Mouse (Mus musculus) E14TG2a.4 (cell line): ENCODE results near the gene Cdc37.
A peak's percentile ranks its signal among the peaks of the same experiment; 100 is the strongest.

Experiments used
- H3K27me3 ChIP-seq: 2 replicates; pipeline ENCODE4 v1.6.1; 2014; ENCODE audit warnings: low read length, control low read depth; ENCODE audit not compliant: insufficient read depth
- H3K36me3 ChIP-seq: 2 replicates; pipeline ENCODE4 v1.6.1; 2014; ENCODE audit warnings: low read length, control low read depth; ENCODE audit not compliant: insufficient read depth
- H3K4me1 ChIP-seq: replicated peaks from 2 replicates; pipeline ENCODE4 v1.6.1; 2014; ENCODE audit warnings: low read depth, low read length, control low read depth
- H3K4me3 ChIP-seq: replicated peaks from 2 replicates; pipeline ENCODE4 v1.5.1; 2014; ENCODE audit warnings: mild to moderate bottlenecking, low read length
- H3K9me3 ChIP-seq: 2 replicates; pipeline ENCODE4 v1.6.1; 2014; ENCODE audit warnings: low read length, control low read depth
- CTCF ChIP-seq: conservative IDR thresholded peaks from 2 replicates; pipeline ENCODE4 v1.5.1; 2014; ENCODE audit warnings: low read length
- NANOG ChIP-seq: IDR thresholded peaks from 2 replicates; pipeline ENCODE4 v1.6.1; 2014; ENCODE audit warnings: borderline replicate concordance, low read length, mixed read lengths
- POU5F1 ChIP-seq: IDR thresholded peaks from 2 replicates; pipeline ENCODE4 v1.6.1; 2014; ENCODE audit warnings: low read length, borderline replicate concordance

Gene Cdc37

DNA sequence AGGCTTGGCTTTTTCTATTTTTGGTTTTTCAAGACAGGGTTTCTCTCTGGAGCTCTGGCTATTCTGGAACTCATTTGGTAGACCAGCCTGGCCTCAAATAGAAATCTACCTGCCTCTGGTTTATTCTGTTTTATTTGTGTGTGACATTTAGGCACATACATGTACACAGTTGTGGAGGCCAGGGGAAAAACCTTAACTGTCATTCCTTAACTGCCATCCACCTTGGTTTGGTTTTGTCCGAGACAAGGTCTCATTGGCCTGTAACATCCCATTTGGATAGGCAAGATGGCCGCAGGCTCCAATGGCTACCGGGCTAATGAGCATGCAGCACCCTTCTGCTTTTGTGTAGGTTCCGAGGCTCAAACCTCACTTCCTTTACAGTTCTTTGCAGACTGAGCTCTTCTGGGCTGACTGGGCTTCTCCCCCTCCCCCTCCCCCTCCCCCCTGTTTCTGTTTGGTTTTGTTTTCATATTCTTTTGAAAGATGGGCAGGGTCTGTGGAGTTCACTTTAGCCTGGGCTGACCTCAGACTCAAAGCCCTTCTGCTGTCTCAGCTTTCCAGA, 14.4 kb downstream of the Cdc37 start:
- TF ChIP-seq POU5F1 (no peak), NANOG (no peak), CTCF (no peak)

GRCm38 (mm10) chr9:21134595-21135328, 15.0 kb downstream of the Cdc37 start:
- Histone ChIP-seq H3K4me3 (no peak overlapping the region), H3K9me3 (no peaks in the 10 kb centered on the region), H3K36me3 (peaks cover 39% of the 10 kb centered on the region), H3K4me1 (peaks cover 54% of the 10 kb centered on the region), H3K27me3 (no peaks in the 10 kb centered on the region)
- no peak for TF ChIP-seq CTCF
- TF ChIP-seq POU5F1 = no peak
- TF ChIP-seq NANOG = no peak

More for the DNA sequence above, 14.4 kb downstream of the Cdc37 start:
- Histone ChIP-seq H3K4me1 (peaks cover 47% of the 10 kb centered on the region), H3K36me3 (peaks cover 45% of the 10 kb centered on the region), H3K4me3 (no peak overlapping the region), H3K9me3 (no peaks in the 10 kb centered on the region), H3K27me3 (no peaks in the 10 kb centered on the region)

DNA sequence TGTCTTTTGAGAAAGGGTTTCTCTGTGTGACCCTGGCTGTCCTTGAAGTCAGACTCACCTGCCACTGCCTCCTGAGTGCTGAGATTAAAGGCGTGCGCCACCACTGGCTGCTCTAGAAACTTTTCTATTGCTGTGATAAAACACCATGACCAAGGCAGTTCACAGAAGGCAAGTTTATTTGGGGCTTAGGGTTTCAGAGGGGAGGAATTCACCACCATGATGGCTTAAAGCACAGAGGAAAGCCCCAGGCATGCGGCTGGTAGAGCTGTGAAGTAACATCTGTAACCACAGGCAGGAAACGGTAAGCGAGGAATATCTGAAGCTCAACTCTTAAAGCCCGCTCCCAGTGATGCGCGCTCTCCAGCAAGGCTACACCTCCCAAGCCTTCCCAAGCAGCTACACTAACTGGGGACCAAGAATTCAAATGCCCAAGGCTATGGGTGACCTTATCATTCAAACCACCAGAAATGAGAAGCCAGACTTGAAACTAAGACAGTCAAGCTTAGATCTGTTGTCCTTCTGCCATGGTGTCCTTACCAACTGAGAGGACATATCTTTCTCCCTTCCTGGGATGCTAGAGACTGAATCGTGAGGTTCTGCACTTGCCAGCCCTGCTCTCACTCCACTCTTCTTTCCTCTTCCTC, 16.6 kb downstream of the Cdc37 start:
- peaks cover 30% of the 10 kb centered on the region for H3K36me3 ChIP-seq
- peaks cover 53% of the 10 kb centered on the region for H3K4me1 ChIP-seq
- TF ChIP-seq NANOG (no peak), POU5F1 (no peak), CTCF (no peak)
- H3K27me3 ChIP-seq = no peaks in the 10 kb centered on the region
- H3K4me3 ChIP-seq = no peak overlapping the region
- no peaks in the 10 kb centered on the region for H3K9me3 ChIP-seq

GRCm38 (mm10) chr9:21132102-21132775, 17.5 kb downstream of the Cdc37 start:
- Histone ChIP-seq H3K4me3 (0 out of 2 replicates have a peak overlapping the region, but pooled peaks have one; percentile 88), H3K36me3 (peaks cover 29% of the 10 kb centered on the region), H3K27me3 (no peaks in the 10 kb centered on the region), H3K9me3 (no peaks in the 10 kb centered on the region), H3K4me1 (peaks cover 49% of the 10 kb centered on the region)
- TF ChIP-seq POU5F1 (no peak), NANOG (no peak), CTCF (no peak)

- H3K4me3 ChIP-seq = peak within 1 kb of the TSS; percentile 88
- peaks cover 50% of the 10 kb centered on the region for H3K4me1 ChIP-seq
- H3K27me3 ChIP-seq = no peaks in the 10 kb centered on the region
- TF ChIP-seq CTCF (no peak), POU5F1 (no peak), NANOG (no peak; the same call in 1 of the 2 replicates)
- H3K36me3 ChIP-seq = peaks cover 31% of the 10 kb centered on the region
- H3K9me3 ChIP-seq = no peaks in the 10 kb centered on the region
These were observed 18.5 kb downstream of the Cdc37 start, which contains the start of gene Tyk2 for GRCm38 (mm10) chr9:21131059-21131956. Gene Tyk2, minus strand, starts transcription at chr9:21131243.

GRCm38 (mm10) chr9:21126259-21126627, 23.5 kb downstream of the Cdc37 start:
- H3K36me3 ChIP-seq = peaks cover 47% of the 10 kb centered on the region
- H3K4me1 ChIP-seq = peaks cover 39% of the 10 kb centered on the region
- no peaks in the 10 kb centered on the region for H3K27me3 ChIP-seq
- TF ChIP-seq POU5F1 = no peak
- no peak for TF ChIP-seq NANOG
- no peak for TF ChIP-seq CTCF
- H3K9me3 ChIP-seq = no peaks in the 10 kb centered on the region
- no peak overlapping the region for H3K4me3 ChIP-seq

- no peak overlapping the region for H3K4me3 ChIP-seq
- TF ChIP-seq NANOG (no peak), CTCF (no peak), POU5F1 (no peak)
- no peaks in the 10 kb centered on the region for H3K9me3 ChIP-seq
- peaks cover 44% of the 10 kb centered on the region for H3K4me1 ChIP-seq
- H3K36me3 ChIP-seq = peaks cover 47% of the 10 kb centered on the region
- no peaks in the 10 kb centered on the region for H3K27me3 ChIP-seq
These were observed 24.1 kb downstream of the Cdc37 start for GRCm38 (mm10) chr9:21125502-21126258.
